ENCODE assay signal across 26 mouse cellular contexts in genomic region chr1:138166233-138166771, GRCm38 (mm10).
"Had no signal": no experiment of that assay in that cellular context is flagged by ENCODE, and none has a peak within 500 bp of the region (broad histone marks: within the 10 kb centered on the region; RNA-seq: fewer than 3 reads in every experiment).

No protein-coding gene starts in this region.

- H3K9ac ChIP-seq: heart, embryonic 13.5 days; heart, embryonic 15.5 days; hindbrain, embryonic 12.5 days; hindbrain, embryonic 14.5 days; limb, embryonic 13.5 days; limb, embryonic 15.5 days; liver, embryonic 12.5 days; liver, embryonic 14.5 days had no signal

- DNase-seq: gastrocnemius, adult 2 months; gastrocnemius, postnatal 10 days; gastrocnemius, postnatal 25 days; heart, adult 18-20 months; heart, postnatal 14 days; heart, postnatal 4 days; kidney, adult 11 months; kidney, adult 8-10 months; kidney, postnatal 14 days; kidney, postnatal 36 days; layer of hippocampus, adult 9-11 months; layer of hippocampus, postnatal 36 days; left cerebral cortex, postnatal 4 days had no signal

- H3K4me2 ChIP-seq: heart, embryonic 13.5 days; heart, embryonic 15.5 days; hindbrain, embryonic 12.5 days; hindbrain, embryonic 14.5 days; limb, embryonic 13.5 days; limb, embryonic 15.5 days; liver, embryonic 12.5 days had no signal

- H3K9me3 ChIP-seq: heart, embryonic 10.5 days; heart, embryonic 13.5 days; heart, embryonic 15.5 days; hindbrain, embryonic 10.5 days; hindbrain, embryonic 12.5 days; limb, embryonic 13.5 days; limb, embryonic 15.5 days; liver, embryonic 12.5 days had no signal

- H3K27me3 ChIP-seq: heart, embryonic 13.5 days; heart, embryonic 15.5 days; hindbrain, embryonic 12.5 days; limb, embryonic 13.5 days; limb, embryonic 15.5 days; liver, embryonic 12.5 days had no signal

- H3K36me3 ChIP-seq: heart, embryonic 10.5 days; heart, embryonic 13.5 days; heart, embryonic 15.5 days; hindbrain, embryonic 10.5 days; hindbrain, embryonic 12.5 days; limb, embryonic 13.5 days; limb, embryonic 15.5 days; liver, embryonic 12.5 days had no signal

- H3K27ac ChIP-seq: gastrocnemius, adult 2 months; heart, embryonic 10.5 days; heart, embryonic 13.5 days; heart, embryonic 15.5 days; hindbrain, embryonic 10.5 days; hindbrain, embryonic 12.5 days; hindbrain, embryonic 14.5 days; kidney, postnatal 0 days; limb, embryonic 13.5 days; limb, embryonic 15.5 days; liver, embryonic 12.5 days; liver, embryonic 14.5 days had no signal

- H3K4me1 ChIP-seq: heart, embryonic 10.5 days; heart, embryonic 13.5 days; heart, embryonic 15.5 days; hindbrain, embryonic 10.5 days; hindbrain, embryonic 12.5 days; limb, embryonic 13.5 days; limb, embryonic 15.5 days; liver, embryonic 12.5 days had no signal

- H3K4me3 ChIP-seq: gastrocnemius, adult 2 months; heart, embryonic 10.5 days; heart, embryonic 13.5 days; heart, embryonic 15.5 days; hindbrain, embryonic 10.5 days; hindbrain, embryonic 12.5 days; limb, embryonic 13.5 days; limb, embryonic 15.5 days; liver, embryonic 12.5 days had no signal

- ATAC-seq: hindbrain, embryonic 16.5 days; intestine, embryonic 16.5 days; liver, embryonic 12.5 days had no signal
